Mouse (Mus musculus) hindbrain, embryonic 15.5 days (tissue): Measurements from ENCODE around the gene Cyp2u1. TPM values are rescaled to one million over a fixed set of nuclear protein-coding genes. Genes with fewer than 3 reads are reported as not detected.

Source experiments
- ATAC-seq: fragments of 200-750 bp; cut with Nextera tagmentation; 2 replicates; pipeline ENCODE4 v1.8.0; 2017; ENCODE audit warnings: low read depth, moderate number of reproducible peaks, moderate TSS enrichment; ENCODE audit not compliant: low FRiP score
- H3K27ac ChIP-seq: fragments of 300-500 bp; sonication (generic); replicated peaks from 2 replicates; pipeline ENCODE4 v1.5.1; 2015; ENCODE audit warnings: mild to moderate bottlenecking, inconsistent platforms
- H3K27me3 ChIP-seq: fragments of 300-500 bp; sonication (generic); 2 replicates; pipeline ENCODE4 v1.6.1; 2015; ENCODE audit warnings: control low read depth, inconsistent platforms
- H3K36me3 ChIP-seq: fragments of 300-500 bp; sonication (generic); 2 replicates; pipeline ENCODE4 v1.6.1; 2015; ENCODE audit warnings: control low read depth, inconsistent platforms
- H3K4me1 ChIP-seq: fragments of 300-500 bp; sonication (generic); replicated peaks from 2 replicates; pipeline ENCODE4 v1.6.1; 2015; ENCODE audit warnings: control low read depth, inconsistent platforms
- H3K4me2 ChIP-seq: fragments of 300-500 bp; sonication (generic); 2 replicates; pipeline ENCODE4 v1.6.1; 2015; ENCODE audit warnings: moderate library complexity, mild to moderate bottlenecking, inconsistent platforms
- H3K4me3 ChIP-seq: fragments of 300-500 bp; sonication (generic); 2 replicates; pipeline ENCODE4 v1.5.1; 2015; ENCODE audit warnings: mild to moderate bottlenecking, inconsistent platforms
- H3K9ac ChIP-seq: fragments of 300-500 bp; sonication (generic); 2 replicates; pipeline ENCODE4 v1.6.1; 2015; ENCODE audit warnings: inconsistent platforms
- H3K9me3 ChIP-seq: fragments of 300-500 bp; sonication (generic); 2 replicates; pipeline ENCODE4 v1.6.1; 2016; ENCODE audit warnings: control low read depth, inconsistent platforms
- WGBS: fragments of 180-500 bp; shearing (Covaris S2); methylation state at CpG from one replicate; pipeline ENCODE4 v1.1.7; 2015; 5-methylcytosine and 5-hydroxymethylcytosine counted together
- polyA plus RNA-seq: library from polyadenylated mRNA; unstranded; fragments of >200 nt; fragmentation: Nextera tagmentation; extraction: Ambion mirVana; gene quantifications from 2 replicates; pipeline ENCODE4 v1.2.1, GENCODE M21; 2015

The Cyp2u1 gene
- polyA plus RNA-seq, 1 experiment from 2014 or later: 8.5 TPM

GRCm38 (mm10) chr3:131270381-131270780 lies 32.6 kb downstream of the Cyp2u1 start:
- no peak for ATAC-seq
- no peak overlapping the region for H3K9ac ChIP-seq
- H3K27ac ChIP-seq: no peak overlapping the region
- no peaks in the 10 kb centered on the region for H3K9me3 ChIP-seq
- H3K4me1 ChIP-seq: peaks cover 8% of the 10 kb centered on the region
- no peak overlapping the region for H3K4me3 ChIP-seq
- no peaks in the 10 kb centered on the region for H3K36me3 ChIP-seq
- WGBS: 49% methylated on average over 6 of the region's 6 CpGs
- H3K4me2 ChIP-seq: peak overlapping the region; percentile 74
- H3K27me3 ChIP-seq: peaks cover 5% of the 10 kb centered on the region; the same call in 1 of the 2 replicates

- Histone ChIP-seq H3K27ac (no peak overlapping the region), H3K9ac (no peak overlapping the region), H3K4me2 (no peak overlapping the region), H3K27me3 (peaks cover 5% of the 10 kb centered on the region; the same call in 1 of the 2 replicates), H3K36me3 (no peaks in the 10 kb centered on the region), H3K4me1 (peaks cover 8% of the 10 kb centered on the region), H3K4me3 (no peak overlapping the region), H3K9me3 (no peaks in the 10 kb centered on the region)
- 87% methylated on average over 3 of the region's 3 CpGs for WGBS
- ATAC-seq: no peak
These were observed 36.5 kb downstream of the Cyp2u1 start for GRCm38 (mm10) chr3:131266366-131267050.

- Histone ChIP-seq H3K4me3 (no peak overlapping the region), H3K4me2 (no peak overlapping the region), H3K27me3 (peaks cover 5% of the 10 kb centered on the region; the same call in 1 of the 2 replicates), H3K9ac (no peak overlapping the region), H3K9me3 (no peaks in the 10 kb centered on the region), H3K36me3 (no peaks in the 10 kb centered on the region), H3K4me1 (no peaks in the 10 kb centered on the region), H3K27ac (no peak overlapping the region)
- no peak for ATAC-seq
- 91% methylated on average over 8 of the region's 8 CpGs for WGBS
These were observed 37.5 kb downstream of the Cyp2u1 start for GRCm38 (mm10) chr3:131265516-131265915.

- no peak overlapping the region for H3K4me2 ChIP-seq
- no peaks in the 10 kb centered on the region for H3K27me3 ChIP-seq
- H3K27ac ChIP-seq: no peak overlapping the region
- ATAC-seq: no peak
- no peaks in the 10 kb centered on the region for H3K4me1 ChIP-seq
- WGBS: 46% methylated on average over 15 of the region's 15 CpGs
- no peak overlapping the region for H3K9ac ChIP-seq
- H3K9me3 ChIP-seq: no peaks in the 10 kb centered on the region
- no peak overlapping the region for H3K4me3 ChIP-seq
- no peaks in the 10 kb centered on the region for H3K36me3 ChIP-seq
These were observed 39.1 kb downstream of the Cyp2u1 start for GRCm38 (mm10) chr3:131263766-131264486.

GRCm38 (mm10) chr3:131260418-131260817 lies 42.6 kb downstream of the Cyp2u1 start:
- Histone ChIP-seq H3K4me3 (no peak overlapping the region), H3K4me2 (no peak overlapping the region), H3K27ac (no peak overlapping the region), H3K27me3 (no peaks in the 10 kb centered on the region), H3K36me3 (no peaks in the 10 kb centered on the region), H3K9me3 (no peaks in the 10 kb centered on the region), H3K9ac (no peak overlapping the region), H3K4me1 (no peaks in the 10 kb centered on the region)
- no peak for ATAC-seq
- WGBS: 95% methylated on average over 6 of the region's 6 CpGs

GRCm38 (mm10) chr3:131259392-131259965 lies 43.5 kb downstream of the Cyp2u1 start:
- ATAC-seq: no peak
- 87% methylated on average over 9 of the region's 9 CpGs for WGBS
- H3K27ac ChIP-seq: no peak overlapping the region
- H3K4me1 ChIP-seq: no peaks in the 10 kb centered on the region
- H3K9ac ChIP-seq: no peak overlapping the region
- no peaks in the 10 kb centered on the region for H3K36me3 ChIP-seq
- H3K4me2 ChIP-seq: no peak overlapping the region
- H3K4me3 ChIP-seq: no peak overlapping the region
- no peaks in the 10 kb centered on the region for H3K27me3 ChIP-seq
- H3K9me3 ChIP-seq: no peaks in the 10 kb centered on the region

GRCm38 (mm10) chr3:131258921-131259320 lies 44.1 kb downstream of the Cyp2u1 start:
- WGBS: 89% methylated on average over 3 of the region's 3 CpGs
- no peaks in the 10 kb centered on the region for H3K36me3 ChIP-seq
- no peak for ATAC-seq

GRCm38 (mm10) chr3:131255399-131255981 lies 47.5 kb downstream of the Cyp2u1 start:
- Histone ChIP-seq H3K27ac (no peak overlapping the region), H3K4me2 (no peak overlapping the region), H3K27me3 (no peaks in the 10 kb centered on the region), H3K9me3 (no peaks in the 10 kb centered on the region), H3K4me1 (no peaks in the 10 kb centered on the region), H3K4me3 (no peak overlapping the region), H3K36me3 (no peaks in the 10 kb centered on the region), H3K9ac (no peak overlapping the region)
- no peak for ATAC-seq
- 96% methylated on average over 3 of the region's 3 CpGs for WGBS

More at GRCm38 (mm10) chr3:131258921-131259320, 44.1 kb downstream of the Cyp2u1 start:
- Histone ChIP-seq H3K9ac (no peak overlapping the region), H3K4me3 (no peak overlapping the region), H3K27me3 (no peaks in the 10 kb centered on the region), H3K4me1 (no peaks in the 10 kb centered on the region), H3K9me3 (no peaks in the 10 kb centered on the region), H3K4me2 (no peak overlapping the region), H3K27ac (no peak overlapping the region)

- Histone ChIP-seq H3K4me3 (no peak overlapping the region), H3K27me3 (no peaks in the 10 kb centered on the region), H3K9me3 (no peaks in the 10 kb centered on the region), H3K27ac (no peak overlapping the region), H3K4me1 (no peaks in the 10 kb centered on the region), H3K9ac (no peak overlapping the region), H3K4me2 (no peak overlapping the region), H3K36me3 (no peaks in the 10 kb centered on the region)
- WGBS: 97% methylated on average over 4 of the region's 4 CpGs
- no peak for ATAC-seq
These were observed 48.0 kb downstream of the Cyp2u1 start for GRCm38 (mm10) chr3:131254991-131255390.

GRCm38 (mm10) chr3:131251601-131252000 lies 51.4 kb downstream of the Cyp2u1 start:
- H3K4me1 ChIP-seq: no peaks in the 10 kb centered on the region
- H3K9me3 ChIP-seq: no peaks in the 10 kb centered on the region
- H3K27ac ChIP-seq: no peak overlapping the region
- 0 out of 2 replicates have a peak, but pooled peaks have one; percentile 19 for ATAC-seq
- 93% methylated on average over 7 of the region's 7 CpGs for WGBS
- H3K4me2 ChIP-seq: no peak overlapping the region
- H3K36me3 ChIP-seq: no peaks in the 10 kb centered on the region
- no peak overlapping the region for H3K4me3 ChIP-seq
- H3K27me3 ChIP-seq: no peaks in the 10 kb centered on the region
- H3K9ac ChIP-seq: no peak overlapping the region

GRCm38 (mm10) chr3:131250978-131251377 lies 52.0 kb downstream of the Cyp2u1 start:
- no peaks in the 10 kb centered on the region for H3K27me3 ChIP-seq
- H3K36me3 ChIP-seq: no peaks in the 10 kb centered on the region
- H3K27ac ChIP-seq: no peak overlapping the region
- no peaks in the 10 kb centered on the region for H3K9me3 ChIP-seq
- H3K4me2 ChIP-seq: no peak overlapping the region
- ATAC-seq: no peak
- no peak overlapping the region for H3K9ac ChIP-seq
- H3K4me3 ChIP-seq: no peak overlapping the region
- 90% methylated on average over 13 of the region's 13 CpGs for WGBS
- no peaks in the 10 kb centered on the region for H3K4me1 ChIP-seq

GRCm38 (mm10) chr3:131250283-131250682 lies 52.7 kb downstream of the Cyp2u1 start:
- Histone ChIP-seq H3K9me3 (no peaks in the 10 kb centered on the region), H3K4me1 (no peaks in the 10 kb centered on the region), H3K4me3 (no peak overlapping the region), H3K9ac (no peak overlapping the region), H3K4me2 (no peak overlapping the region), H3K27ac (no peak overlapping the region), H3K27me3 (no peaks in the 10 kb centered on the region), H3K36me3 (no peaks in the 10 kb centered on the region)
- WGBS: 91% methylated on average over 2 of the region's 2 CpGs
- ATAC-seq: no peak
